Mouse (Mus musculus) megakaryocyte, embryonic 14.5 days (primary cell): ENCODE measurements at regions not wholly inside any gene's neighbourhood (a gene's known extent, or its start where the extent isn't known, plus 50 kb on each side); places are given as distances from the start of the nearest gene placed in this dataset.

Experiments used
- FLI1 ChIP-seq: IDR thresholded peaks from 2 replicates; pipeline ENCODE4 v1.6.1; 2012; ENCODE audit warnings: low read length, inconsistent platforms, mixed read lengths
- GATA1 ChIP-seq: IDR thresholded peaks from 3 replicates; pipeline ENCODE4 v1.6.1; 2012; ENCODE audit warnings: mixed read lengths, low read length, inconsistent platforms, borderline replicate concordance

DNA sequence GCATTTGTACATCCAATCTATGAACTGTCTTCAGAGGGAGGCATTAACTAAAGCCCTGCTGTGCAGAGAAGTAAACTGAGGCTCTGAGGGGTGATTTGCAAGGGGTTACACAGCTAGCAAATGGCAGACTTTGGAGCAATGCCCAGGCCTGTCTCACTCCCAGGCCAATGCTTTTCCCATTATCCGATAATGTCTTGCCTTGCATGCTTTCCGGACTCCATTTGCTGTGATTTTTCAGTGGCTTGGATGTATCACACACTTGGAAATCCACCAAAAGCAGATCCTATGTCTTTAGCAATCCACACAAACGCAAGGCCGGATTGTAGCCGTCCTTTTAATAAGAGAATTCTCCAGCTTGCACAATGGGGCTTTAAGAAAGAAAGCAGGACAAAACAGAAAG is 281.7 kb upstream of the Ppargc1a start:
- no peak for TF ChIP-seq FLI1
- TF ChIP-seq GATA1: no peak
